Mouse (Mus musculus) thymus, adult 2 months (tissue): ENCODE results near the gene Fbxo40.

ENCODE experiments used
- CTCF ChIP-seq: fragments of 200-500 bp; IDR thresholded peaks from 2 replicates; pipeline ENCODE4 v1.5.1; 2012; ENCODE audit warnings: mild to moderate bottlenecking, control low read depth, low read length, moderate library complexity, borderline replicate concordance; ENCODE audit not compliant: control insufficient read depth, poor library complexity, insufficient read depth; ENCODE audit errors: extremely low read depth
- POLR2A ChIP-seq: fragments of 200-500 bp; IDR thresholded peaks from 2 replicates; pipeline ENCODE4 v1.6.1; 2012; ENCODE audit warnings: mild to moderate bottlenecking, low read length, control low read depth, moderate library complexity; ENCODE audit not compliant: control insufficient read depth, poor library complexity, insufficient read depth; ENCODE audit errors: extremely low read depth

GRCm38 (mm10) chr16:36947646-36948197, 42.5 kb downstream of the Fbxo40 start:
- TF ChIP-seq CTCF (no peak), POLR2A (no peak)
